Mouse (Mus musculus) liver, adult 2 months (tissue): Measurements from ENCODE around the gene Spag5.

ENCODE experiments used
- CTCF ChIP-seq: fragments of 200-500 bp; IDR thresholded peaks from 2 replicates; pipeline ENCODE4 v1.5.1; 2011; ENCODE audit warnings: low read depth, low read length, control low read depth
- POLR2A ChIP-seq: fragments of 200-500 bp; IDR thresholded peaks from 2 replicates; pipeline ENCODE4 v1.6.1; 2011; ENCODE audit warnings: low read length, control low read depth; ENCODE audit not compliant: insufficient read depth; ENCODE audit errors: extremely low read depth

GRCm38 (mm10) chr11:78333992-78334391, 32.7 kb downstream of the Spag5 start:
- TF ChIP-seq CTCF = no peak
- TF ChIP-seq POLR2A = no peak
